Mouse (Mus musculus) embryonic facial prominence, embryonic 15.5 days (tissue): ENCODE measurements around the gene Gm9513. TPM values are rescaled to one million over a fixed set of nuclear protein-coding genes. Genes with fewer than 3 reads are reported as not detected.

Experiments used
- ATAC-seq: fragments of 200-750 bp; cut with Nextera tagmentation; 2 replicates; pipeline ENCODE4 v1.8.0; 2017; ENCODE audit warnings: low read depth, moderate TSS enrichment; ENCODE audit not compliant: insufficient number of reproducible peaks, low FRiP score, low TSS enrichment
- H3K27ac ChIP-seq: fragments of 300-500 bp; sonication (generic); replicated peaks from 2 replicates; pipeline ENCODE4 v1.5.1; 2015; ENCODE audit warnings: mild to moderate bottlenecking, inconsistent platforms
- H3K27me3 ChIP-seq: fragments of 300-500 bp; sonication (generic); 2 replicates; pipeline ENCODE4 v1.6.1; 2015; ENCODE audit warnings: inconsistent platforms
- H3K36me3 ChIP-seq: fragments of 300-500 bp; sonication (generic); 2 replicates; pipeline ENCODE4 v1.6.1; 2015; ENCODE audit warnings: mild to moderate bottlenecking, inconsistent platforms
- H3K4me1 ChIP-seq: fragments of 300-500 bp; sonication (generic); 2 replicates; pipeline ENCODE4 v1.6.1; 2015; ENCODE audit warnings: inconsistent platforms
- H3K4me2 ChIP-seq: fragments of 300-500 bp; sonication (generic); replicated peaks from 2 replicates; pipeline ENCODE4 v1.6.1; 2015; ENCODE audit warnings: mild to moderate bottlenecking, inconsistent platforms
- H3K4me3 ChIP-seq: fragments of 300-500 bp; sonication (generic); replicated peaks from 2 replicates; pipeline ENCODE4 v1.5.1; 2015; ENCODE audit warnings: mild to moderate bottlenecking, inconsistent platforms
- H3K9ac ChIP-seq: fragments of 300-500 bp; sonication (generic); 2 replicates; pipeline ENCODE4 v1.6.1; 2015; ENCODE audit warnings: inconsistent platforms
- H3K9me3 ChIP-seq: fragments of 300-500 bp; sonication (generic); replicated peaks from 2 replicates; pipeline ENCODE4 v1.6.1; 2016; ENCODE audit warnings: inconsistent platforms
- WGBS: fragments of 180-500 bp; shearing (Covaris S2); methylation state at CpG from one replicate; pipeline ENCODE4 v1.1.7; 2015; 5-methylcytosine and 5-hydroxymethylcytosine counted together
- polyA plus RNA-seq: library from polyadenylated mRNA; unstranded; fragments of >200 nt; fragmentation: Nextera tagmentation; extraction: Ambion mirVana; gene quantifications from 2 replicates; pipeline ENCODE4 v1.2.1, GENCODE M21; 2015

Gene Gm9513
- polyA plus RNA-seq = not detected in 2 replicates

DNA sequence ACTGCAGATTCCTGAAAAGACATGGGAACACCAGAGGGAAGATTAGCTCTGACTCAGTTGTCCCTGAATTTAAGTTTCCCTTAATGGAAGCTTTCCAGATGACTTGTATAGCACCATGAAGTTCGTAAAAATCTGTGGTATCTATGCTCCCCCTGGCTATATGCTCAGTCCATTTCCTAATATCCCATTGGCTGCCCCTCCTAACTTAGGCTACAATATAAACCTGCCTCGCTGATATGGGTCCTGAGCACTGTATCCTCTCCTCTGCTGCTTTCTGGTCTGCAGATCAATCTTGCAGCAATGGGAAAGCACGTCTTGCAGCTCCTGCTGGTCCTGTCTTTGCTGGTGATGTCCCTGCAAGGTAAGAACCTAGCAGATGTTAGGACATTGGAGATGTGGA is at the start of gene Gm9513:
Gene Gm9513 (plus strand): TSS at position 301 of the 400 bp plus-strand sequence.
- no peaks in the 10 kb centered on the region for H3K27me3 ChIP-seq

DNA sequence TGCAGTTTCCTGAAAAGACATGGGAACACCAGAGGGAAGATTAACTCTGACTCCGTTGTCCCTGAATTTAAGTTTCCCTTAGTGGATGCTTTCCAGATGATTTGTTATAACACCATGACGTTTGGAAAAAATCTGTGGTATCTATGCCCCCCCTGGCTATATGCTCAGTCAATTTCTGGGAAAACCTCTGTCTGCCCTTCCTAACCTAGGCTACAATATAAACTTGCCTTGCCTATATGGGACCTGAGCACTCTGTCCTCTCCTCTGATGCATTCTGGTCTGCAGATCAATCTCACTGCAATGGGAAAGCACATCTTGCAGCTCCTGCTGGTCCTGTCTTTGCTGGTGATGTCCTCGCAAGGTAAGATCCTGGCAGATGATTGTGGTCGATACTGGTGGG is 43.9 kb upstream of the Gm9513 start, which contains the start of gene Gm7257:
Gene Gm7257 (plus strand): TSS at position 301 of the 400 bp plus-strand sequence.
- no peak within 1 kb of the TSS for H3K27ac ChIP-seq
- H3K9ac ChIP-seq = no peak within 1 kb of the TSS
- 72% methylated on average over 4 of the region's 4 CpGs for WGBS
- H3K4me1 ChIP-seq = no peaks in the 10 kb centered on the region
- H3K4me3 ChIP-seq = no peak within 1 kb of the TSS
- no peaks in the 10 kb centered on the region for H3K9me3 ChIP-seq
- ATAC-seq = no peak
- no peaks in the 10 kb centered on the region for H3K36me3 ChIP-seq
- H3K27me3 ChIP-seq = no peaks in the 10 kb centered on the region
- H3K4me2 ChIP-seq = no peak within 1 kb of the TSS

More for the DNA sequence above, at the start of gene Gm9513:
- Histone ChIP-seq H3K4me2 (no peak within 1 kb of the TSS), H3K36me3 (no peaks in the 10 kb centered on the region), H3K4me3 (no peak within 1 kb of the TSS), H3K4me1 (no peaks in the 10 kb centered on the region), H3K9me3 (no peaks in the 10 kb centered on the region), H3K9ac (no peak within 1 kb of the TSS), H3K27ac (no peak within 1 kb of the TSS)
- ATAC-seq = no peak
- 63% methylated on average over 3 of the region's 3 CpGs for WGBS

DNA sequence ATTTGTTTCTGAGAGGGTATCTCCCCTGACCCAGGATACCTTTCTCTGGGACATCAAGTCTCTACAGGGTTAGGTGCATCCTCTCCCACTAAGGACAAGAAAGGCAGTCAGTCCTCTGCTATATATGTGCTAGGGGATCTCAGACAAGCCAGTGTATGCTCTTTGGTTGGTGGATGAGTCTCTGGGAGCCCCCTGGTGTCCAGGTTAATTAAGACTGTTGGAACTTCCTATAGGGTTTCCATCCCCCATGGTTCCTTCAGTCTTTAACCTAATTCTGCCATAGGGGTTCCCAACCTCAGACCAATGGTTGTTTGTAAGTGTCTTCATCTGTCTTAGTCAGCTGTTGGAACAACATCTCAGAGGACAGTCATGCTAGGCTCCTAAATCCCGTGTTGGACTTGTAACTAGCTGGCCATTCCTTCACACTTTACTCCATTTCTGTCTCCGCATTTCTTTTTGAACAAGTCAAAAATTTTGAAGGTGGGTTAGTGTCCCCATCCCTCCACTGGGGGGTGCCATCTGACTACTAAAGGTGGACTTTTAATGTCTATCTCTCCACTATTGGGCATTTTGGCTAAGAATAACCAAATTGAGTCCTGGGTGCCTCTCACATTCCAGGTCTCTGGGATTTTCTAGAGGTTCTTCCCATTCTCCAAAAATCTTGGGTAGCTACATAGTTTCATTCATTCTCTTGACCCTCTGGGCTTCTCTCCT is 40.2 kb upstream of the Gm9513 start:
- H3K4me3 ChIP-seq = no peak overlapping the region
- H3K4me1 ChIP-seq = no peaks in the 10 kb centered on the region
- H3K27me3 ChIP-seq = no peaks in the 10 kb centered on the region
- H3K9ac ChIP-seq = no peak overlapping the region
- WGBS = 40% methylated on average over 2 of the region's 2 CpGs
- no peaks in the 10 kb centered on the region for H3K36me3 ChIP-seq
- no peak overlapping the region for H3K4me2 ChIP-seq
- no peak overlapping the region for H3K27ac ChIP-seq
- no peaks in the 10 kb centered on the region for H3K9me3 ChIP-seq
- no peak for ATAC-seq

DNA sequence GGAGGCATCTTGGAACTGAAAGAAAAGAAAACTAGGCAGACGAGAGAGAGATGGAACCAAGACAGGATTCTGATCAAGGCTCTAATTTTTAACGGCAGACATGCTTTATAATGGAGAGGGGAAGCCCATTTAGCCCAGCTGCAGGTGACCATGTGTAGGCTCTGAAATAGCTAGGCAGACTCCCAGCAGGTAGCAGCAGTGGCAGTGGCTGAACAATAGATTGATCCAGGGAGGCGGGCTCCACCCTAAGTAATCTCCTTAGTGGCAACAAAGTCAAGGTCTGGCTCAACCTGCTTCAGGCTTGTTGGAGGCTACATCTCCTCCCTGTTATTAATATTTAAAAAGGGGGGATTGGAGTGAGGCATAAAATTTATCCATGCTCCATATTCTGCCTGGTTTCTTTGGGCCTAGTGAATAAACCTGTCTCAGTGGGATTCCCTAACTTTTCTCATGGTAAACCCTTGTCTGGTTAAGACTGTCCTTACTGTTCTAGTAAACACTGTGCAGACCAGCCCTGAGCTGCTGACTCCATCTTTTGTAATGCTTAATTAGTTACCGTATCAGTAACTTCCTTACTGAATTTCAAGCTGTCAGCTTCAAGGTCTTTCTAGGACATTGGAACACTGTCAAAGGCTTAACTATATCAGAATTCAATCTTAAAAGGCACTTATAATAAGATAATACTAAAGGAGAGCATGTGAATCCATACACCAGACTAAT is 19.2 kb downstream of the Gm9513 start:
- no peak for ATAC-seq
- Histone ChIP-seq H3K9ac (no peak overlapping the region), H3K27me3 (no peaks in the 10 kb centered on the region), H3K27ac (no peak overlapping the region), H3K4me2 (no peak overlapping the region), H3K9me3 (no peaks in the 10 kb centered on the region), H3K36me3 (no peaks in the 10 kb centered on the region), H3K4me1 (no peaks in the 10 kb centered on the region), H3K4me3 (no peak overlapping the region)
- WGBS = 85% methylated on average over 4 of the region's 4 CpGs

DNA sequence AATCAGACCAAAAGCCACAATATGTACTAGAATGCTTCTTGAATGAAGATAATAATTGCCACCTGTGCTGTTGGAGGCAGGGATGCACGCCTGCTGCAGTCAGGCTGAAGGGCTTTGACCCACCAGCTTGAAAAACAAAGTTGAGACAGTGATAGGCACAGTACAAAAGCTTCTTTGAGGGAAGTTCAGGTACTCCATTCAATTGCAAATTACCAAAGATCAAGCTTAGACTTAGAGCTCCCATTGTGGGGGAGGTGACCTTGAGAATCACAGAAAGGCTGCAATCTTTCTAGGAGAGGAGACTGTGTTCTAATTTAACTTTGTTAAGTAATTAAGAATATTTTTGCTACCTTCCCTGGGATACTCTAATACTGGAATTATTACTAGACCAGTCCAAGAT is 20.4 kb downstream of the Gm9513 start:
- 50% methylated on average over 1 of the region's 1 CpGs for WGBS

DNA sequence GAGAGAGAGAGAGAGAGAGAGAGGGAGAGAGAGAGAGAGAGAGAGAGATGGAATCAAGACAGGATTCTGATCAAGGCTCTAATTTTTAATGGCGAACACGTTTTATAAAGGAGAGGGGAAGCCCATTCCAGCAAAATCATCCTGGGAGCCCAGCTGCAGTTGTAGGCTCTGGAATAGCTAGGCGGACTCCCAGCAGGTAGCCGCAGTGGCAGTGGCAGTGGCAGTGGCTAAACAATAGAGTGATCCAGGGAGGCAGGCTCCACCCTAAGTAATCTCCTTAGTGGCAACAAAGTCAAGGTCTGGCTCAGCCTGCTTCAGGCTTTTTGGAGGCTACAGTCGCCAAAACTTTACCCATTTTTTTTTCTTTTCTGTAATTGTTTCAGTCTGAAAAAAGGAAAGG is 28.8 kb downstream of the Gm9513 start:
- no peak for ATAC-seq
- H3K36me3 ChIP-seq = no peaks in the 10 kb centered on the region
- H3K27me3 ChIP-seq = no peaks in the 10 kb centered on the region
- WGBS = 81% methylated on average over 5 of the region's 5 CpGs
- no peak overlapping the region for H3K9ac ChIP-seq
- H3K27ac ChIP-seq = no peak overlapping the region
- H3K4me1 ChIP-seq = no peaks in the 10 kb centered on the region
- no peaks in the 10 kb centered on the region for H3K9me3 ChIP-seq
- H3K4me3 ChIP-seq = no peak overlapping the region
- H3K4me2 ChIP-seq = no peak overlapping the region

More for the DNA sequence above, 20.4 kb downstream of the Gm9513 start:
- ATAC-seq = no peak
- Histone ChIP-seq H3K9me3 (no peaks in the 10 kb centered on the region), H3K4me3 (no peak overlapping the region), H3K36me3 (no peaks in the 10 kb centered on the region), H3K27me3 (no peaks in the 10 kb centered on the region), H3K4me1 (no peaks in the 10 kb centered on the region), H3K27ac (no peak overlapping the region), H3K4me2 (no peak overlapping the region), H3K9ac (no peak overlapping the region)

Other genes starting within 250 kb of the Gm9513 start
- not detected in 2 replicates for gene Gm7257, start 43.8 kb upstream of the Gm9513 start, polyA plus RNA-seq
- gene Gm5615, start 66.3 kb downstream of the Gm9513 start, polyA plus RNA-seq = not detected in 2 replicates
- not detected in 2 replicates for gene Gm17689, start 107.0 kb downstream of the Gm9513 start, polyA plus RNA-seq
- not detected in 2 replicates for gene A630095E13Rik, start 167.7 kb downstream of the Gm9513 start, polyA plus RNA-seq
- gene Acrv1, start 217.6 kb downstream of the Gm9513 start, polyA plus RNA-seq = not detected in 2 replicates